Mouse (Mus musculus) CH12.LX (cell line): Measurements from ENCODE around the gene Olfr374. TPM values are rescaled to one million over a fixed set of nuclear protein-coding genes. Genes with fewer than 3 reads are reported as not detected.

ENCODE experiments used
- DNase-seq: peaks from one replicate; pipeline ENCODE4 v3.0.0-alpha.2; 2013; ENCODE audit errors: extremely low read depth
- H3K27ac ChIP-seq: 2 replicates; pipeline ENCODE4 v1.5.1; 2012; ENCODE audit warnings: low read depth, mild to moderate bottlenecking, control low read depth, moderate library complexity; ENCODE audit not compliant: insufficient read depth
- H3K27me3 ChIP-seq: replicated peaks from 2 replicates; pipeline ENCODE3; 2012; ENCODE audit warnings: inconsistent platforms
- H3K36me3 ChIP-seq, 2 experiments: replicated peaks in 1 of 2; 2 replicates each; pipeline versions ENCODE3 to v1.6.1; 2012; ENCODE audit warnings: inconsistent platforms in 1 of 2, low read length in 1 of 2, mild to moderate bottlenecking in 1 of 2, mixed read lengths in 1 of 2, moderate library complexity in 1 of 2; ENCODE audit not compliant: control insufficient read depth in 1 of 2, insufficient read depth in 1 of 2
- H3K4me1 ChIP-seq, 2 experiments: 2 replicates each; pipeline ENCODE4 v1.6.1; 2012; ENCODE audit warnings: inconsistent platforms in 1 of 2, moderate library complexity in 1 of 2; ENCODE audit not compliant: insufficient read depth in 2 of 2, control insufficient read depth in 1 of 2
- H3K4me2 ChIP-seq: 2 replicates; pipeline ENCODE4 v1.6.1; 2012; ENCODE audit warnings: low read depth, mild to moderate bottlenecking, control low read depth; ENCODE audit not compliant: poor library complexity, insufficient read depth, severe bottlenecking
- H3K4me3 ChIP-seq, 3 experiments: fragments of 150-350 bp in 1 of 3; sonication (generic) in 1 of 3; replicated peaks in 1 of 3; 2 replicates each; pipeline versions ENCODE3 to v1.5.1; 2011 to 2012; ENCODE audit warnings: low read depth in 2 of 3, low read length in 2 of 3, mild to moderate bottlenecking in 2 of 3, moderate library complexity in 2 of 3, control low read depth in 1 of 3, improper control_type of control experiment in 1 of 3, inconsistent platforms in 1 of 3, mixed read lengths in 1 of 3; ENCODE audit not compliant: poor library complexity in 1 of 3
- H3K79me2 ChIP-seq: replicated peaks from 2 replicates; pipeline ENCODE4 v1.6.1; 2012; ENCODE audit warnings: mild to moderate bottlenecking, moderate library complexity; ENCODE audit not compliant: control insufficient read depth, poor library complexity, insufficient read depth, severe bottlenecking; ENCODE audit errors: extremely low read depth
- H3K9ac ChIP-seq: 2 replicates; pipeline ENCODE4 v1.6.1; 2012; ENCODE audit warnings: low read depth, mild to moderate bottlenecking, control low read depth, moderate library complexity; ENCODE audit not compliant: insufficient read depth
- H3K9me3 ChIP-seq: replicated peaks from 2 replicates; pipeline ENCODE3; 2012; ENCODE audit warnings: low read length, inconsistent platforms, mixed read lengths
- CTCF ChIP-seq, 2 experiments: IDR thresholded peaks in 1 of 2; conservative IDR thresholded peaks in 1 of 2; 2 replicates each; pipeline ENCODE4 v1.5.1; 2011 to 2012; ENCODE audit warnings: low read depth in 2 of 2, low read length in 2 of 2, improper control_type of control experiment in 1 of 2, inconsistent platforms in 1 of 2, mild to moderate bottlenecking in 1 of 2, moderate library complexity in 1 of 2
- ELF1 ChIP-seq: IDR thresholded peaks from 2 replicates; pipeline ENCODE4 v1.6.1; 2014; ENCODE audit warnings: low read depth, mild to moderate bottlenecking, inconsistent platforms, low read length, improper control_type of control experiment
- EP300 ChIP-seq: IDR thresholded peaks from 2 replicates; pipeline ENCODE4 v1.6.1; 2011; ENCODE audit warnings: low read length, improper control_type of control experiment
- GABPA ChIP-seq: IDR thresholded peaks from 2 replicates; pipeline ENCODE4 v1.6.1; 2012; ENCODE audit warnings: low read depth, low read length, improper control_type of control experiment, inconsistent platforms; ENCODE audit not compliant: insufficient replicate concordance
- JUN ChIP-seq: IDR thresholded peaks from 2 replicates; pipeline ENCODE4 v1.6.1; 2011; ENCODE audit warnings: low read depth, mild to moderate bottlenecking, low read length, improper control_type of control experiment, moderate library complexity; ENCODE audit not compliant: insufficient read depth
- MAFK ChIP-seq: IDR thresholded peaks from 2 replicates; pipeline ENCODE4 v1.6.1; 2011; ENCODE audit warnings: low read length, improper control_type of control experiment; ENCODE audit not compliant: insufficient replicate concordance
- MEF2A ChIP-seq: IDR thresholded peaks from 2 replicates; pipeline ENCODE4 v1.6.1; 2014; ENCODE audit warnings: low read depth, mild to moderate bottlenecking, inconsistent platforms, low read length, improper control_type of control experiment, borderline replicate concordance
- MYC ChIP-seq: IDR thresholded peaks from 2 replicates; pipeline ENCODE4 v1.6.1; 2011; ENCODE audit warnings: low read depth, mild to moderate bottlenecking, improper control_type of control experiment, low read length
- NRF1 ChIP-seq: IDR thresholded peaks from 2 replicates; pipeline ENCODE4 v1.6.1; 2014; ENCODE audit warnings: low read depth, mild to moderate bottlenecking, inconsistent platforms, low read length, improper control_type of control experiment, moderate library complexity
- PAX5 ChIP-seq: IDR thresholded peaks from 2 replicates; pipeline ENCODE4 v1.6.1; 2012; ENCODE audit warnings: low read length, inconsistent platforms, mixed read lengths
- RAD21 ChIP-seq: IDR thresholded peaks from 2 replicates; pipeline ENCODE4 v1.6.1; 2011; ENCODE audit warnings: low read depth, mild to moderate bottlenecking, low read length, improper control_type of control experiment, moderate library complexity
- SMC3 ChIP-seq: IDR thresholded peaks from 2 replicates; pipeline ENCODE4 v1.6.1; 2011; ENCODE audit warnings: low read depth, low read length, improper control_type of control experiment
- TCF12 ChIP-seq: IDR thresholded peaks from 2 replicates; pipeline ENCODE4 v1.6.1; 2014; ENCODE audit warnings: low read depth, mild to moderate bottlenecking, inconsistent platforms, low read length, improper control_type of control experiment
- UBTF ChIP-seq: IDR thresholded peaks from 2 replicates; pipeline ENCODE4 v1.6.1; 2012; ENCODE audit warnings: low read depth, mild to moderate bottlenecking, inconsistent platforms, low read length, improper control_type of control experiment, moderate library complexity
- ZKSCAN1 ChIP-seq: IDR thresholded peaks from 2 replicates; pipeline ENCODE4 v1.6.1; 2012; ENCODE audit warnings: low read depth, inconsistent platforms, low read length, improper control_type of control experiment, borderline replicate concordance
- ZMIZ1 ChIP-seq: IDR thresholded peaks from 2 replicates; pipeline ENCODE4 v1.6.1; 2012; ENCODE audit warnings: low read depth, mild to moderate bottlenecking, inconsistent platforms, low read length, improper control_type of control experiment
- ZNF384 ChIP-seq: IDR thresholded peaks from 2 replicates; pipeline ENCODE4 v1.6.1; 2012; ENCODE audit warnings: low read depth, low read length, improper control_type of control experiment, inconsistent platforms
- dilution Hi-C: fragments of 300-500 bp; cut with MboI; formaldehyde crosslinking; loops from 2 replicates; pipeline ENCODE4 v1.14.3; 2020; ENCODE audit warnings: low sequenced_read_pairs; ENCODE audit not compliant: extremely low pct_unique_long_range_greater_than_20kb, extremely low pct_ligation_motif_present
- in situ Hi-C: fragments of 300-500 bp; cut with MboI; formaldehyde crosslinking; loops from 3 replicates; pipeline ENCODE4 v1.14.3; 2019; ENCODE audit warnings: low sequenced_read_pairs, low pct_ligation_motif_present, low pct_unique_long_range_greater_than_20kb, mixed read lengths
- polyA plus RNA-seq: library from polyadenylated mRNA; unstranded; fragments of >175 nt; gene quantifications from 2 replicates; pipeline ENCODE4 v1.2.1, GENCODE M21; 2012; ENCODE audit warnings: low read depth; ENCODE audit not compliant: insufficient read length
- total RNA-seq, 2 experiments: library from RNA; depleted of rRNA; stranded (reverse); fragments of 300-350 nt in 1 of 2; fragments of >200 nt in 1 of 2; gene quantifications; 2 replicates each; pipeline ENCODE4 v1.2.3; 2012 to 2014

The Olfr374 gene
- total and polyA plus RNA-seq, 3 experiments: not detected

- DNase-seq: no peak
- peaks cover 0 to 46% of the 10 kb centered on the region in 2 experiments; a peak in 2 of 4 replicates for H3K4me1 ChIP-seq
- TF ChIP-seq ZNF384 (no peak), GABPA (no peak), CTCF (conservative IDR thresholded peaks at IDR 0.05 in 1 of 2, IDR thresholded peaks at IDR 0.05 in 1 of 2; ENCODE audit: low read depth in 2 of 2, low read length in 2 of 2) (no peak), TCF12 (no peak), ZKSCAN1 (no peak), MYC (no peak), RAD21 (no peak), NRF1 (no peak), EP300 (no peak), MAFK (no peak), ZMIZ1 (no peak), UBTF (no peak), ELF1 (no peak), SMC3 (no peak), PAX5 (no peak), JUN (no peak)
- H3K9ac ChIP-seq: no peak overlapping the region
- in situ Hi-C loops: no loop called here
- H3K9me3 ChIP-seq: no peaks in the 10 kb centered on the region
- dilution Hi-C loops: no loop called here
- H3K4me2 ChIP-seq: no peak overlapping the region
- no peaks in the 10 kb centered on the region for H3K27me3 ChIP-seq
- H3K27ac ChIP-seq: no peak overlapping the region; the same call in 1 of the 2 replicates
- H3K4me3 ChIP-seq: no peak overlapping the region
- peaks cover 14% of the 10 kb centered on the region for H3K79me2 ChIP-seq
- H3K36me3 ChIP-seq: peaks cover 51 to 73% of the 10 kb centered on the region in 2 experiments
Measured at GRCm38 (mm10) chr8:72151418-72152078, 44.7 kb downstream of the Olfr374 start.

GRCm38 (mm10) chr8:72153382-72153781, 46.5 kb downstream of the Olfr374 start:
- H3K36me3 ChIP-seq: peaks cover 35 to 66% of the 10 kb centered on the region in 2 experiments
- no peaks in the 10 kb centered on the region for H3K9me3 ChIP-seq
- TF ChIP-seq ZKSCAN1 (no peak), MEF2A (no peak)
- H3K9ac ChIP-seq: no peak overlapping the region
- peaks cover 0 to 37% of the 10 kb centered on the region in 2 experiments; a peak in 2 of 4 replicates for H3K4me1 ChIP-seq
- H3K4me2 ChIP-seq: no peak overlapping the region
- in situ Hi-C loops: no loop called here
- no peak overlapping the region for H3K27ac ChIP-seq
- dilution Hi-C loops: no loop called here
- no peaks in the 10 kb centered on the region for H3K27me3 ChIP-seq
- H3K4me3 ChIP-seq: no peak overlapping the region
- DNase-seq: no peak
- H3K79me2 ChIP-seq: peaks cover 27% of the 10 kb centered on the region
